Mouse (Mus musculus) adrenal gland, postnatal 14 days (tissue): ENCODE data around the gene Msh6. TPM values are rescaled to one million over a fixed set of nuclear protein-coding genes. Genes with fewer than 3 reads are reported as not detected.
"Not testable (repeated sequence)": the region's sequence is repeated elsewhere in the genome, so short reads cannot be mapped to it uniquely, and the experiment has no call there.

Experiments used
- DNase-seq: peaks from one replicate; pipeline ENCODE4 v3.0.0; 2021; ENCODE audit warnings: mixed read lengths
- long read RNA-seq, 2 experiments: library from polyadenylated mRNA; stranded (forward); transcript quantifications; one replicate each; pipeline ENCODE4 v2.0.0; 2021
- total RNA-seq: library from RNA; stranded (reverse); gene quantifications from 2 replicates; pipeline ENCODE4 v1.2.3, GENCODE M21; 2021

Msh6 gene
- total RNA-seq, result 19.0 and 19.7 TPM in 2 replicates
- long read RNA-seq, experiment 1, full-length matches to known transcripts, result 15 of 15 reads
- long read RNA-seq, experiment 1, partial matches to known transcripts, result 0 of 15 reads
- long read RNA-seq, experiment 1, other reads (novel, unspliced or antisense), result 0 of 15 reads
- long read RNA-seq, experiment 2, full-length matches to known transcripts, result 14 of 17 reads
- long read RNA-seq, experiment 2, partial matches to known transcripts, result 3 of 17 reads
- long read RNA-seq, experiment 2, other reads (novel, unspliced or antisense), result 0 of 17 reads

- DNase-seq, result peak; percentile 92
These were observed at the start of gene Msh6 for GRCm38 (mm10) chr17:87974629-87975228. Msh6 (plus strand) TSS chr17:87975062.

- DNase-seq, result no peak
These were observed 40.5 kb upstream of the Msh6 start for GRCm38 (mm10) chr17:87934326-87934725.

- DNase-seq, result no peak
These were observed 40.1 kb upstream of the Msh6 start for GRCm38 (mm10) chr17:87934736-87935135.

- no peak for DNase-seq
These were observed 38.7 kb upstream of the Msh6 start for GRCm38 (mm10) chr17:87936156-87936555.

GRCm38 (mm10) chr17:87948965-87949584 lies 25.8 kb upstream of the Msh6 start:
- peak; percentile 87 for DNase-seq

GRCm38 (mm10) chr17:87954618-87955124 lies 20.2 kb upstream of the Msh6 start:
- DNase-seq, result not testable (repeated sequence)

GRCm38 (mm10) chr17:87957096-87957840 lies 17.6 kb upstream of the Msh6 start:
- no peak for DNase-seq

- DNase-seq, result peak; percentile 54
These were observed 16.6 kb upstream of the Msh6 start for GRCm38 (mm10) chr17:87958283-87958682.

GRCm38 (mm10) chr17:87959406-87959805 lies 15.5 kb upstream of the Msh6 start:
- DNase-seq, result not testable (repeated sequence)

GRCm38 (mm10) chr17:87959931-87960330 lies 14.9 kb upstream of the Msh6 start:
- DNase-seq, result not testable (repeated sequence)

GRCm38 (mm10) chr17:87963081-87964075 lies 11.5 kb upstream of the Msh6 start:
- no peak for DNase-seq

- not testable (repeated sequence) for DNase-seq
These were observed 6.4 kb upstream of the Msh6 start for GRCm38 (mm10) chr17:87968483-87968926.

- not testable (repeated sequence) for DNase-seq
These were observed 2.9 kb upstream of the Msh6 start for GRCm38 (mm10) chr17:87971696-87972591.

GRCm38 (mm10) chr17:87972856-87973255 lies 2.0 kb upstream of the Msh6 start:
- DNase-seq, result no peak

GRCm38 (mm10) chr17:87973261-87974167 lies 1.3 kb upstream of the Msh6 start:
- DNase-seq, result no peak

- peak; percentile 80 for DNase-seq
These were observed 479 bp downstream of the Msh6 start for GRCm38 (mm10) chr17:87975229-87975853.

- no peak for DNase-seq
These were observed 1.4 kb downstream of the Msh6 start for GRCm38 (mm10) chr17:87976154-87976806.

- not testable (repeated sequence) for DNase-seq
These were observed 2.1 kb downstream of the Msh6 start for GRCm38 (mm10) chr17:87976927-87977326.
